Mouse (Mus musculus): ENCODE measurements at regions not wholly inside any gene's neighbourhood (a gene's known extent, or its start where the extent isn't known, plus 50 kb on each side); places are given as distances from the start of the nearest gene placed in this dataset.

GRCm38 (mm10) chr7:40636369-40636768, 261.8 kb upstream of the Vstm2b start:
- TF ChIP-seq CHD2 (IDR thresholded peaks at IDR 0.05; ENCODE audit: low read depth, low read length): no peak
- no peak for TF ChIP-seq ZC3H11A (IDR thresholded peaks at IDR 0.05; ENCODE audit: borderline replicate concordance, low read depth, low read length)
- no peak for TF ChIP-seq HCFC1 (IDR thresholded peaks at IDR 0.05; ENCODE audit: borderline replicate concordance, insufficient read depth, low read length)
- no peak for TF ChIP-seq ZNF384 (IDR thresholded peaks at IDR 0.05; ENCODE audit: low read depth, low read length)
- TF ChIP-seq MAFK (IDR thresholded peaks at IDR 0.05; ENCODE audit: insufficient read depth, low read depth, low read length): no peak
